Mouse (Mus musculus) kidney, postnatal 0 days (tissue): Measurements from ENCODE around the gene Dnajc6. TPM values are rescaled to one million over a fixed set of nuclear protein-coding genes. Genes with fewer than 3 reads are reported as not detected.
A peak's percentile ranks its signal among the peaks of the same experiment; 100 is the strongest.

Experiments
- ATAC-seq: fragments of 200-750 bp; cut with Nextera tagmentation; replicated peaks from 2 replicates; pipeline ENCODE4 v1.8.0; 2017; ENCODE audit warnings: low read depth, moderate number of reproducible peaks, moderate TSS enrichment, moderate library complexity; ENCODE audit not compliant: low FRiP score
- DNase-seq: peaks from one replicate; pipeline ENCODE4 v3.0.0-alpha.2; 2016; ENCODE audit warnings: low spot score
- H3K27ac ChIP-seq: fragments of 300-500 bp; sonication (generic); 2 replicates; pipeline ENCODE4 v1.5.1; 2014; ENCODE audit warnings: mild to moderate bottlenecking
- H3K27me3 ChIP-seq: fragments of 300-500 bp; sonication (generic); 2 replicates; pipeline ENCODE4 v1.6.1; 2014; ENCODE audit warnings: low read length, mixed read lengths; ENCODE audit not compliant: insufficient read depth
- H3K36me3 ChIP-seq: fragments of 300-500 bp; sonication (generic); 2 replicates; pipeline ENCODE4 v1.6.1; 2014; ENCODE audit warnings: low read length, mixed read lengths; ENCODE audit not compliant: insufficient read depth
- H3K4me1 ChIP-seq: fragments of 300-500 bp; sonication (generic); replicated peaks from 2 replicates; pipeline ENCODE4 v1.6.1; 2014; ENCODE audit warnings: antibody characterized with exemption, low read length, mixed read lengths; ENCODE audit not compliant: insufficient read depth
- H3K4me2 ChIP-seq: fragments of 300-500 bp; sonication (generic); 2 replicates; pipeline ENCODE4 v1.6.1; 2014; ENCODE audit warnings: mild to moderate bottlenecking, low read length, moderate library complexity, mixed read lengths
- H3K4me3 ChIP-seq: fragments of 300-500 bp; sonication (generic); replicated peaks from 2 replicates; pipeline ENCODE4 v1.5.1; 2014; ENCODE audit warnings: low read depth, low read length
- H3K9ac ChIP-seq: fragments of 300-500 bp; sonication (generic); 2 replicates; pipeline ENCODE4 v1.6.1; 2014; ENCODE audit warnings: low read depth, low read length
- H3K9me3 ChIP-seq: fragments of 300-500 bp; sonication (generic); replicated peaks from 2 replicates; pipeline ENCODE4 v1.6.1; 2016; ENCODE audit warnings: low read length, inconsistent platforms, mixed read lengths
- CTCF ChIP-seq: IDR thresholded peaks from 2 replicates; pipeline ENCODE4 v1.5.1; 2016; ENCODE audit warnings: antibody characterized with exemption, low read depth, mild to moderate bottlenecking, moderate library complexity
- WGBS: fragments of 180-500 bp; shearing (Covaris S2); extraction: QIAGEN DNeasy Blood & Tissue Kit; methylation state at CpG from one replicate; pipeline ENCODE4 v1.1.7; 2014; 5-methylcytosine and 5-hydroxymethylcytosine counted together
- polyA plus RNA-seq: library from polyadenylated mRNA; unstranded; fragments of >200 nt; fragmentation: Nextera tagmentation; extraction: Ambion mirVana; gene quantifications from 2 replicates; pipeline ENCODE4 v1.2.1, GENCODE M21; 2015

Gene Dnajc6
- polyA plus RNA-seq, 1 experiment from 2014 or later: 2.8 TPM

GRCm38 (mm10) chr4:101601758-101602157 lies 105.3 kb downstream of the Dnajc6 start:
- Histone ChIP-seq H3K36me3 (no peaks in the 10 kb centered on the region), H3K27me3 (no peaks in the 10 kb centered on the region), H3K9ac (no peak overlapping the region), H3K27ac (no peak overlapping the region), H3K4me2 (no peak overlapping the region), H3K9me3 (no peaks in the 10 kb centered on the region), H3K4me1 (no peaks in the 10 kb centered on the region), H3K4me3 (no peak overlapping the region)
- TF ChIP-seq CTCF: peak; percentile 54
- DNase-seq (peak; percentile 9), ATAC-seq (no peak)

DNA sequence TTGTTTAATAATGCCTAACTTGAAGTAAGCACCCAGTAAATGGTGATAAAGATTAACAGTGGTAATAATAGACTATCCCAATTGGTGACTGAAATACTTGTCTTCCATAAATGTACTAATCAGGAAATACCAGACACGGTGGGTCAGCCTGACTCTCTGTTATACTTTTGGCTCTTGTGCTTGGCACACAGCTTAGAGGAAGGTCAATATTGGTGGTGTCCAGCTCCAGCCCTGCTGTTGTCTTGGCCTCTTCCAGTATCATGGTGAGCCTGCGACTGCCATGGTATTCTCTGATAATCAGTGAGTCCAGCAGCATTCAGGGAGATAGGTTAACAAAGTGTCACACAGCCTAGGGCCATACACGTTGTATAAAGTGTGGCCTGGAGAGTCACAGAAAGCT lies 107.2 kb downstream of the Dnajc6 start:
- TF ChIP-seq CTCF: no peak
- DNase-seq: no peak
- no peaks in the 10 kb centered on the region for H3K9me3 ChIP-seq
- no peak overlapping the region for H3K27ac ChIP-seq
- no peak overlapping the region for H3K4me2 ChIP-seq
- no peak overlapping the region for H3K4me3 ChIP-seq
- no peaks in the 10 kb centered on the region for H3K4me1 ChIP-seq
- ATAC-seq: no peak
- no peak overlapping the region for H3K9ac ChIP-seq
- WGBS: 77% methylated on average over 3 of the region's 3 CpGs
- no peaks in the 10 kb centered on the region for H3K36me3 ChIP-seq
- no peaks in the 10 kb centered on the region for H3K27me3 ChIP-seq

DNA sequence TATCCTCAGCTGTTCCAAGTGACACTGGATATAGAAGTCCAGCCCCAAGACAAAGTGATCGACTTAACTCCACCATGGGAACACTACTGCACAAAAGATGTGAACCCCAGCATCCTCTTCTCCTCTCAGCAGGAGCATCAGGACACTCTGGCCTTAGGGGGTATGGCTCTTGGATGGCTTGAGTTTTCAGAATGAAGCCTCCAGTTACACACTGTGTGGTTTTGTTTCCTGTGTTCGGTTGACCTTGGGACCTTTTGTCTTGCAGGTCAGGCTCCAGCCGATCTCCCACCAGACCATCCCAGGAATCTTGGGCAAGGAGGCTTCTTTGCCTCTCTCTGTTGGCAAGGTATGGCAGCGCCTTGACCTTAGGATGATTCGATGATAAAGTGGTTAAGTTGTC lies 120.1 kb downstream of the Dnajc6 start:
- ATAC-seq (no peak), DNase-seq (no peak)
- H3K27me3 ChIP-seq: no peaks in the 10 kb centered on the region
- H3K36me3 ChIP-seq: no peaks in the 10 kb centered on the region
- TF ChIP-seq CTCF: no peak
- no peak overlapping the region for H3K4me3 ChIP-seq
- no peak overlapping the region for H3K27ac ChIP-seq
- 81% methylated on average over 5 of the region's 5 CpGs for WGBS
- H3K9ac ChIP-seq: no peak overlapping the region
- H3K9me3 ChIP-seq: no peaks in the 10 kb centered on the region
- H3K4me2 ChIP-seq: no peak overlapping the region
- H3K4me1 ChIP-seq: no peaks in the 10 kb centered on the region

DNA sequence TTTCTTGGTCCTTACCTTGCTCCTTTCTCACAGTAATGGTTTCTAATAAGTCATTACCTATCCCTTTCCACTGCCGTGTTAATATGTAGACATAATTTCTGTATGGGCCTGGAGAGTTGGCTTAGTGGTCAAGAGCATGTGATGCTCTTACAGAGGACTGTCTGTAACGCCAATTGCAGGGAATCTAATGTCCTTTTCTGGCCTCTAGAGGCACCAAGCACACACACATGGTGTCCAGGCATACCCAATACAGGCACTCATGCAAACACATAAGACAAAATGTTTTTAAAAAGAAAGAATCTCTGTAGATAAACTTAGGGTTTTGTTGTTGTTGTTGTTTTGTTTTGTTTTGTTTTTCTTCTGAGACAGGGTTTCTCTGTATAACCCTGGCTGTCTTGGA lies 121.3 kb downstream of the Dnajc6 start:
- Histone ChIP-seq H3K4me3 (no peak overlapping the region), H3K9me3 (no peaks in the 10 kb centered on the region), H3K4me2 (no peak overlapping the region), H3K27ac (no peak overlapping the region), H3K36me3 (no peaks in the 10 kb centered on the region), H3K9ac (no peak overlapping the region), H3K4me1 (no peaks in the 10 kb centered on the region), H3K27me3 (no peaks in the 10 kb centered on the region)
- ATAC-seq: no peak
- WGBS: 66% methylated on average over 2 of the region's 2 CpGs
- peak; percentile 1 for DNase-seq
- TF ChIP-seq CTCF: peak; percentile 31; the same call in 1 of the 2 replicates

- Histone ChIP-seq H3K27me3 (no peaks in the 10 kb centered on the region), H3K27ac (no peak overlapping the region), H3K4me3 (no peak overlapping the region), H3K4me2 (no peak overlapping the region), H3K9me3 (no peaks in the 10 kb centered on the region), H3K36me3 (no peaks in the 10 kb centered on the region), H3K4me1 (no peaks in the 10 kb centered on the region), H3K9ac (no peak overlapping the region)
- DNase-seq (no peak), ATAC-seq (no peak)
- no peak for TF ChIP-seq CTCF
- WGBS: 57% methylated on average over 2 of the region's 2 CpGs
These were observed 123.8 kb downstream of the Dnajc6 start for GRCm38 (mm10) chr4:101620206-101620605.

GRCm38 (mm10) chr4:101621241-101621640 lies 124.8 kb downstream of the Dnajc6 start:
- no peak for ATAC-seq
- Histone ChIP-seq H3K4me1 (no peaks in the 10 kb centered on the region), H3K9me3 (no peaks in the 10 kb centered on the region), H3K27me3 (no peaks in the 10 kb centered on the region), H3K27ac (no peak overlapping the region), H3K4me3 (no peak overlapping the region), H3K9ac (no peak overlapping the region), H3K36me3 (no peaks in the 10 kb centered on the region), H3K4me2 (no peak overlapping the region)
- 85% methylated on average over 5 of the region's 5 CpGs for WGBS
- TF ChIP-seq CTCF: no peak
- DNase-seq: no peak

DNA sequence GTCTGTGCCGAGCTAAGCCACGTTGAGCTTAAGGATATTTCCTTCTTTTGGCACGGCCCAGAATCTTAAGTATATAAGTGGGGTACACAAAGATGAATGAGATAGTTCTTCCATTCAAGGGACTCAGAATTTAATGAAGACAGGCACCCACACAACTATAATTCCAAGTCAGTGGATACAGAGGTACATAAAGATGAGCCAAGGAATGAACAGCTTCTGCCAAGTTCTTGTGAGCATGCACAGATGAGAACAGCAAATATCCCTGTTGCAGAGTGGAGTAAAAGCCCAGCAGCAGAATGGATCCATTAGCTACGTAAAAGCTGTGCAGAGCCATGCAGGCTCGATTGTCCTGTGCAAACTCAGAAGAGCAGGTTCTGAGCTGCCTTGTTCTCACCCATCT lies 128.8 kb downstream of the Dnajc6 start:
- Histone ChIP-seq H3K27ac (no peak overlapping the region), H3K36me3 (no peaks in the 10 kb centered on the region), H3K4me3 (no peak overlapping the region), H3K9ac (no peak overlapping the region), H3K4me1 (no peaks in the 10 kb centered on the region), H3K9me3 (no peaks in the 10 kb centered on the region), H3K27me3 (no peaks in the 10 kb centered on the region), H3K4me2 (no peak overlapping the region)
- WGBS: 88% methylated on average over 5 of the region's 5 CpGs
- DNase-seq (no peak), ATAC-seq (no peak)
- no peak for TF ChIP-seq CTCF
